Mouse (Mus musculus) lung, postnatal 25 days (tissue): ENCODE data around the gene Cd3d.

Source experiments
- DNase-seq: peaks from one replicate; pipeline ENCODE4 v3.0.0; 2022; ENCODE audit warnings: low spot score

The Cd3d gene

GRCm38 (mm10) chr9:44993268-44993667 is 11.7 kb downstream of the Cd3d start:
- no peak for DNase-seq

GRCm38 (mm10) chr9:44994962-44995361 is 13.4 kb downstream of the Cd3d start:
- DNase-seq, result no peak

- no peak for DNase-seq
These were observed 15.0 kb downstream of the Cd3d start for GRCm38 (mm10) chr9:44996590-44996989.

- DNase-seq, result no peak
These were observed 16.6 kb downstream of the Cd3d start for GRCm38 (mm10) chr9:44998138-44998537.

GRCm38 (mm10) chr9:44999171-44999570 is 17.6 kb downstream of the Cd3d start:
- no peak for DNase-seq

- no peak for DNase-seq
These were observed 18.2 kb downstream of the Cd3d start for GRCm38 (mm10) chr9:44999776-45000175.

- no peak for DNase-seq
These were observed 18.7 kb downstream of the Cd3d start for GRCm38 (mm10) chr9:45000249-45000648.

- DNase-seq, result no peak
These were observed 25.8 kb downstream of the Cd3d start for GRCm38 (mm10) chr9:45007404-45007803.

GRCm38 (mm10) chr9:45008342-45008741 is 26.8 kb downstream of the Cd3d start:
- DNase-seq, result no peak

- DNase-seq, result no peak
These were observed 27.8 kb downstream of the Cd3d start, which contains the start of gene Cd3e for GRCm38 (mm10) chr9:45009180-45010078. Gene Cd3e, minus strand, starts transcription at chr9:45009627.

GRCm38 (mm10) chr9:45010461-45010860 is 28.9 kb downstream of the Cd3d start:
- DNase-seq, result no peak

- DNase-seq, result no peak
These were observed 29.7 kb downstream of the Cd3d start for GRCm38 (mm10) chr9:45011291-45011690.

GRCm38 (mm10) chr9:45014879-45015278 is 33.3 kb downstream of the Cd3d start:
- DNase-seq, result no peak

GRCm38 (mm10) chr9:45015841-45016240 is 34.3 kb downstream of the Cd3d start:
- DNase-seq, result no peak

- no peak for DNase-seq
These were observed 36.4 kb downstream of the Cd3d start for GRCm38 (mm10) chr9:45018031-45018430.

GRCm38 (mm10) chr9:45022800-45023199 is 41.2 kb downstream of the Cd3d start:
- peak; percentile 65 for DNase-seq

GRCm38 (mm10) chr9:45023638-45024037 is 42.1 kb downstream of the Cd3d start:
- DNase-seq, result no peak

- no peak for DNase-seq
These were observed 42.6 kb downstream of the Cd3d start for GRCm38 (mm10) chr9:45024187-45024586.

- no peak for DNase-seq
These were observed 45.8 kb downstream of the Cd3d start for GRCm38 (mm10) chr9:45027376-45027775.

- DNase-seq, result no peak
These were observed 48.8 kb downstream of the Cd3d start for GRCm38 (mm10) chr9:45030341-45030740.

GRCm38 (mm10) chr9:45032261-45032660 is 50.7 kb downstream of the Cd3d start:
- no peak for DNase-seq

- DNase-seq, result no peak
These were observed 52.9 kb downstream of the Cd3d start for GRCm38 (mm10) chr9:45034526-45034925.
